Mouse (Mus musculus): ENCODE data around the gene Nyap2.
"Not testable (repeated sequence)": the region's sequence is repeated elsewhere in the genome, so short reads cannot be mapped to it uniquely, and the experiment has no call there.

Gene Nyap2

GRCm38 (mm10) chr1:81179725-81180124 is 103.0 kb downstream of the Nyap2 start:
- DNase-seq (ENCODE audit: inconsistent age in 2 of 2, low spot score in 1 of 2): no peak

GRCm38 (mm10) chr1:81180686-81181085 is 103.9 kb downstream of the Nyap2 start:
- DNase-seq (ENCODE audit: inconsistent age in 2 of 2, low spot score in 1 of 2): no peak

GRCm38 (mm10) chr1:81209536-81209935 is 132.8 kb downstream of the Nyap2 start:
- no peak for DNase-seq (ENCODE audit: inconsistent age in 2 of 2, low spot score in 1 of 2)

- DNase-seq (ENCODE audit: inconsistent age in 2 of 2, low spot score in 1 of 2): no peak
Measured at GRCm38 (mm10) chr1:81211491-81211890, 134.7 kb downstream of the Nyap2 start.

- DNase-seq (ENCODE audit: inconsistent age in 2 of 2, low spot score in 1 of 2): no peak
Measured at GRCm38 (mm10) chr1:81219790-81220189, 143.0 kb downstream of the Nyap2 start.

GRCm38 (mm10) chr1:81231759-81232406 is 155.1 kb downstream of the Nyap2 start:
- no peak for DNase-seq (ENCODE audit: inconsistent age in 2 of 2, low spot score in 1 of 2)

- DNase-seq (ENCODE audit: inconsistent age in 2 of 2, low spot score in 1 of 2): not testable (repeated sequence)
Measured at GRCm38 (mm10) chr1:81232407-81232789, 155.6 kb downstream of the Nyap2 start.

- no peak for DNase-seq (ENCODE audit: inconsistent age in 2 of 2, low spot score in 1 of 2)
Measured at GRCm38 (mm10) chr1:81248447-81249205, 171.9 kb downstream of the Nyap2 start.

GRCm38 (mm10) chr1:81250068-81250467 is 173.3 kb downstream of the Nyap2 start:
- DNase-seq (ENCODE audit: inconsistent age in 2 of 2, low spot score in 1 of 2): no peak

- DNase-seq (ENCODE audit: inconsistent age in 2 of 2, low spot score in 1 of 2): no peak
Measured at GRCm38 (mm10) chr1:81266441-81266840, 189.7 kb downstream of the Nyap2 start.

GRCm38 (mm10) chr1:81280978-81281377 is 204.2 kb downstream of the Nyap2 start:
- no peak for DNase-seq (ENCODE audit: inconsistent age in 2 of 2, low spot score in 1 of 2)

- DNase-seq (ENCODE audit: inconsistent age in 2 of 2, low spot score in 1 of 2): no peak
Measured at GRCm38 (mm10) chr1:81285633-81286032, 208.9 kb downstream of the Nyap2 start.

- DNase-seq (ENCODE audit: inconsistent age in 2 of 2, low spot score in 1 of 2): peak in 1 of 2 experiments; percentile 54
Measured at GRCm38 (mm10) chr1:81287088-81287487, 210.3 kb downstream of the Nyap2 start.

GRCm38 (mm10) chr1:81300735-81301134 is 224.0 kb downstream of the Nyap2 start:
- DNase-seq (ENCODE audit: inconsistent age in 2 of 2, low spot score in 1 of 2): peak in 1 of 2 experiments; percentile 28

GRCm38 (mm10) chr1:81301661-81302060 is 224.9 kb downstream of the Nyap2 start:
- peak in 1 of 2 experiments; percentile 51 for DNase-seq (ENCODE audit: inconsistent age in 2 of 2, low spot score in 1 of 2)

GRCm38 (mm10) chr1:81303389-81303788 is 226.6 kb downstream of the Nyap2 start:
- no peak for DNase-seq (ENCODE audit: inconsistent age in 2 of 2, low spot score in 1 of 2)

GRCm38 (mm10) chr1:81307407-81307806 is 230.7 kb downstream of the Nyap2 start:
- DNase-seq (ENCODE audit: inconsistent age in 2 of 2, low spot score in 1 of 2): no peak

- DNase-seq (ENCODE audit: inconsistent age in 2 of 2, low spot score in 1 of 2): no peak
Measured at GRCm38 (mm10) chr1:81307934-81308333, 231.2 kb downstream of the Nyap2 start.

- DNase-seq (ENCODE audit: inconsistent age in 2 of 2, low spot score in 1 of 2): peak; percentile 28 to 83
Measured at GRCm38 (mm10) chr1:81310087-81310626, 233.4 kb downstream of the Nyap2 start.

GRCm38 (mm10) chr1:81316403-81316994 is 239.7 kb downstream of the Nyap2 start:
- peak; percentile 53 to 88 for DNase-seq (ENCODE audit: inconsistent age in 2 of 2, low spot score in 1 of 2)

GRCm38 (mm10) chr1:81316995-81317413 is 240.3 kb downstream of the Nyap2 start:
- no peak for DNase-seq (ENCODE audit: inconsistent age in 2 of 2, low spot score in 1 of 2)

GRCm38 (mm10) chr1:81387722-81388121 is 311.0 kb downstream of the Nyap2 start:
- no peak for DNase-seq (ENCODE audit: inconsistent age in 2 of 2, low spot score in 1 of 2)
